Mouse (Mus musculus): ENCODE data around the gene Tnip3. TPM values are rescaled to one million over a fixed set of nuclear protein-coding genes. Genes with fewer than 3 reads are reported as not detected.

The Tnip3 gene
- polyA plus RNA-seq (2012; ENCODE audit: insufficient read depth, insufficient read length, low replicate concordance, missing spikeins): not detected in 2 replicates

DNA sequence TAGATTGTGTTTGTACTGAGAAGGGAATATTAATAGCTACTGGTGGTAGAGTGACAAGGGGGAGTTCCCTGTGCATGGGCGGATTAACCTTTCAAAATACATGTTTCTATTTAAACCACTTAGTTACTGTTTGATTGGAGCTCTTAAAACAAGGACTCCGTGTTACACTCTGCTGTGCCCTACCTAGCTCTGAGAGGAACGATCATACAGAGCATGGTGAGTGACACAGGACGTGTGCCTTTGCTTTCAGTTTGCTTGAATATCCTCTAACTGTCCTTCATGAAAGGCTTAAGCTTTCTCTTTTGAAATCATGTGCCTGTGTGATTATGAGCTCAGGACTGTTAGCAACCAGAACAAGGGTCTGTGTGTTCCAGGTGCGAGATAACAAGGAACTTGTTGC lies at the start of gene Tnip3:
Tnip3 (plus strand) TSS at position 122 of the 400 bp plus-strand sequence.
- no peak within 1 kb of the TSS for H3K27ac ChIP-seq (ENCODE audit: insufficient read depth, low read depth, low read length)
- H3K4me1 ChIP-seq (ENCODE audit: control insufficient read depth, insufficient read depth, low read length): no peaks in the 10 kb centered on the region
- WGBS: 79% methylated on average over 5 of the region's 5 CpGs
- TF ChIP-seq POLR2A (IDR thresholded peaks at IDR 0.05; ENCODE audit: insufficient read depth, low read depth, low read length) (no peak), CTCF (IDR thresholded peaks at IDR 0.05; ENCODE audit: insufficient read depth, low read depth, low read length) (no peak)
- no peak within 1 kb of the TSS for H3K4me3 ChIP-seq (ENCODE audit: insufficient read depth, low read depth, low read length)

- TF ChIP-seq CTCF (IDR thresholded peaks at IDR 0.05; ENCODE audit: insufficient read depth, low read depth, low read length) (no peak), POLR2A (IDR thresholded peaks at IDR 0.05; ENCODE audit: insufficient read depth, low read depth, low read length) (no peak)
- Histone ChIP-seq H3K4me3 (ENCODE audit: insufficient read depth, low read depth, low read length) (no peak overlapping the region), H3K4me1 (ENCODE audit: control insufficient read depth, insufficient read depth, low read length) (no peaks in the 10 kb centered on the region), H3K27ac (ENCODE audit: insufficient read depth, low read depth, low read length) (no peak overlapping the region)
Measured at GRCm38 (mm10) chr6:65498786-65499185, 26.3 kb upstream of the Tnip3 start.

- WGBS: 42% methylated on average over 4 of the region's 4 CpGs
- TF ChIP-seq POLR2A (IDR thresholded peaks at IDR 0.05; ENCODE audit: insufficient read depth, low read depth, low read length) (no peak), CTCF (IDR thresholded peaks at IDR 0.05; ENCODE audit: insufficient read depth, low read depth, low read length) (no peak)
Measured at GRCm38 (mm10) chr6:65510051-65510669, 15.0 kb upstream of the Tnip3 start.

DNA sequence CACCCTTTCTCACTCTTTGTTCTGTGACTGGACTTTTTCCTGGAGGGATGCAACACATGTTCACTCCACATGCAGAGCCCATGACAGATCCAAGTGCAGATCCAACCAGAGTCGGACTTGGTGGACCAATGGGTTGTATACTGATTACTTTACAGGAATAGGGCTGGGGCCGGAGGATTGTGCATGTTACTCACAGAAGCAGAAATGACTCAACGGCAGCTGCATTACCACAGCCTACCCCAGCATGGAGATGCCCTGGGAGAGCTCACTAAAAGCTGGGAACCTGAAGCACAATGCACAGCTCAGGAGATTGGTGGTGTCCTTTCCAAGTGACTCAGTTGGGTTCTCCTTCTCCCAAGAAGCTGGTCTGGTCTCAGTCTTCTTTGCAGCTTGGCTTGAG lies 11.3 kb upstream of the Tnip3 start:
- H3K4me3 ChIP-seq (ENCODE audit: insufficient read depth, low read depth, low read length): no peak overlapping the region
- TF ChIP-seq POLR2A (IDR thresholded peaks at IDR 0.05; ENCODE audit: insufficient read depth, low read depth, low read length) (no peak), CTCF (IDR thresholded peaks at IDR 0.05; ENCODE audit: insufficient read depth, low read depth, low read length) (no peak)
- H3K27ac ChIP-seq (ENCODE audit: insufficient read depth, low read depth, low read length): no peak overlapping the region
- no peaks in the 10 kb centered on the region for H3K4me1 ChIP-seq (ENCODE audit: control insufficient read depth, insufficient read depth, low read length)
- WGBS: 87% methylated on average over 3 of the region's 3 CpGs

More at GRCm38 (mm10) chr6:65510051-65510669, 15.0 kb upstream of the Tnip3 start:
- Histone ChIP-seq H3K4me3 (ENCODE audit: insufficient read depth, low read depth, low read length) (no peak overlapping the region), H3K27ac (ENCODE audit: insufficient read depth, low read depth, low read length) (no peak overlapping the region), H3K4me1 (ENCODE audit: control insufficient read depth, insufficient read depth, low read length) (no peaks in the 10 kb centered on the region)

DNA sequence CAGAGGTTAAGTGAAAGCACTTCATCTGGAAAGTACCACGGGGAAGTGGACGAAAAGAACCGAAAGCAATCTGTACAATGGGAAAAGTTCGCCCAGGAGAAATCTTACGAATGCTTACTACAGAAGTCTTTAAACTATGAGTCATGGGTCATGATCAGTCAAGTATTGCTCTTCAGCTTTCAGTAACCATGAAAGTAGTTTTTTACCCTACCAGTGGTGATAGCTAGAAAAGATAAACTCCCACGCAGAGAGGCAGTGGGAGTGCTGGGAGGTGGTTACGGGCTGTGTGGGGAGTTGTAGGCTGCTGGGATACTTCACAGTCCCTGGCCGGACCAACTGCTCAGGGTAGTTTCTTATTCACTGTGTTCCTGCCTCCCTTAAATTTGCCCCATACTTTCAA lies 8.4 kb upstream of the Tnip3 start:
- TF ChIP-seq POLR2A (IDR thresholded peaks at IDR 0.05; ENCODE audit: insufficient read depth, low read depth, low read length) (no peak), CTCF (IDR thresholded peaks at IDR 0.05; ENCODE audit: insufficient read depth, low read depth, low read length) (no peak)
- Histone ChIP-seq H3K27ac (ENCODE audit: insufficient read depth, low read depth, low read length) (no peak overlapping the region), H3K4me3 (ENCODE audit: insufficient read depth, low read depth, low read length) (no peak overlapping the region), H3K4me1 (ENCODE audit: control insufficient read depth, insufficient read depth, low read length) (no peaks in the 10 kb centered on the region)
- 93% methylated on average over 8 of the region's 8 CpGs for WGBS

- TF ChIP-seq CTCF (IDR thresholded peaks at IDR 0.05; ENCODE audit: insufficient read depth, low read depth, low read length) (no peak), POLR2A (IDR thresholded peaks at IDR 0.05; ENCODE audit: insufficient read depth, low read depth, low read length) (no peak)
- WGBS: 73% methylated on average over 3 of the region's 3 CpGs
- H3K4me1 ChIP-seq (ENCODE audit: control insufficient read depth, insufficient read depth, low read length): no peaks in the 10 kb centered on the region
- no peak overlapping the region for H3K4me3 ChIP-seq (ENCODE audit: insufficient read depth, low read depth, low read length)
- H3K27ac ChIP-seq (ENCODE audit: insufficient read depth, low read depth, low read length): no peak overlapping the region
Measured at GRCm38 (mm10) chr6:65520821-65521220, 4.3 kb upstream of the Tnip3 start.

- Histone ChIP-seq H3K4me3 (ENCODE audit: insufficient read depth, low read depth, low read length) (no peak overlapping the region), H3K27ac (ENCODE audit: insufficient read depth, low read depth, low read length) (no peak overlapping the region), H3K4me1 (ENCODE audit: control insufficient read depth, insufficient read depth, low read length) (no peaks in the 10 kb centered on the region)
- no peak for TF ChIP-seq POLR2A (IDR thresholded peaks at IDR 0.05; ENCODE audit: insufficient read depth, low read depth, low read length)
- no peak for TF ChIP-seq CTCF (IDR thresholded peaks at IDR 0.05; ENCODE audit: insufficient read depth, low read depth, low read length)
- WGBS: 63% methylated on average over 1 of the region's 1 CpGs
Measured at GRCm38 (mm10) chr6:65527892-65528291, 2.8 kb downstream of the Tnip3 start.

GRCm38 (mm10) chr6:65531232-65531848 lies 6.2 kb downstream of the Tnip3 start:
- Histone ChIP-seq H3K4me1 (ENCODE audit: control insufficient read depth, insufficient read depth, low read length) (no peaks in the 10 kb centered on the region), H3K27ac (ENCODE audit: insufficient read depth, low read depth, low read length) (no peak overlapping the region), H3K4me3 (ENCODE audit: insufficient read depth, low read depth, low read length) (no peak overlapping the region)
- 67% methylated on average over 3 of the region's 3 CpGs for WGBS
- TF ChIP-seq CTCF (IDR thresholded peaks at IDR 0.05; ENCODE audit: insufficient read depth, low read depth, low read length) (no peak), POLR2A (IDR thresholded peaks at IDR 0.05; ENCODE audit: insufficient read depth, low read depth, low read length) (no peak)

GRCm38 (mm10) chr6:65533687-65534086 lies 8.6 kb downstream of the Tnip3 start:
- no peak for TF ChIP-seq POLR2A (IDR thresholded peaks at IDR 0.05; ENCODE audit: insufficient read depth, low read depth, low read length)
- no peak for TF ChIP-seq CTCF (IDR thresholded peaks at IDR 0.05; ENCODE audit: insufficient read depth, low read depth, low read length)
- H3K4me3 ChIP-seq (ENCODE audit: insufficient read depth, low read depth, low read length): no peak overlapping the region
- WGBS: 90% methylated on average over 1 of the region's 1 CpGs
- no peaks in the 10 kb centered on the region for H3K4me1 ChIP-seq (ENCODE audit: control insufficient read depth, insufficient read depth, low read length)
- no peak overlapping the region for H3K27ac ChIP-seq (ENCODE audit: insufficient read depth, low read depth, low read length)

All from olfactory bulb, adult 2 months (tissue).